Mouse (Mus musculus): Measurements from ENCODE around the gene Gm28510.
"Not testable (repeated sequence)": the region's sequence is repeated elsewhere in the genome, so short reads cannot be mapped to it uniquely, and the experiment has no call there.

DNA sequence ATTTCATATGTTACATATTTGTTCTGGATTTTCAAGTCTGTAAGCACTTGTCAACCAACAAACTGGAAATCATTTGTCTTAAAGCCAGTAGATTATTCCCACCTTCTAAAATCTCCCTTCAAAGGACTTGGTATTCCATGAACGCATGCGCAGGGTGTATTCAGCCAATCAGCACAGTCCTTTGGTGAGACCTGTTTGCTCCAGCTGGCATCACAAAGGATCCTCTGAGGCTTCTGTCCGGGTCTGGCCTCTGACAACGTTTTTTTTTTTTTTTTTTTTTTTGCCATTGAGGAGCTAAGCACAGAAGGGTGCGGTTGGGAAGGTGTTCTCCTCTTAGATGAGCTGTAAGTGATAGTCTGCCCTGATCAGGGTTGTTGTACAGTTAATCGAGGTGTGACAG is at the start of gene Gm28510:
- not testable (repeated sequence) for TF ChIP-seq CTCF (IDR thresholded peaks at IDR 0.05; ENCODE audit: borderline replicate concordance, insufficient read depth, low read depth, low read length); POLR2A (IDR thresholded peaks at IDR 0.05; ENCODE audit: borderline replicate concordance, insufficient read depth, low read length)

Measured in cerebellum, adult 2 months (tissue).